Mouse (Mus musculus) G1E (cell line): ENCODE measurements around the gene Derl2. TPM values are rescaled to one million over a fixed set of nuclear protein-coding genes. Genes with fewer than 3 reads are reported as not detected.
A peak's percentile ranks its signal among the peaks of the same experiment; 100 is the strongest.

Experiments used
- ATAC-seq: 2 replicates; pipeline ENCODE4 v1.8.0; 2016; ENCODE audit warnings: mild to moderate bottlenecking; ENCODE audit not compliant: insufficient number of reproducible peaks, poor library complexity, low FRiP score, severe bottlenecking; ENCODE audit errors: extremely low read depth
- DNase-seq: peaks from one replicate; pipeline ENCODE4 v3.0.0; 2012; ENCODE audit warnings: low spot score
- H3K27me3 ChIP-seq: 2 replicates; pipeline ENCODE4 v1.6.1; 2012; ENCODE audit warnings: mild to moderate bottlenecking, low read length, inconsistent platforms; ENCODE audit not compliant: insufficient read depth
- H3K36me3 ChIP-seq: replicated peaks from 2 replicates; pipeline ENCODE3; 2012; ENCODE audit warnings: mild to moderate bottlenecking, inconsistent platforms
- H3K4me1 ChIP-seq: 2 replicates; pipeline ENCODE4 v1.6.1; 2012; ENCODE audit warnings: low read depth, low read length, inconsistent platforms, mixed read lengths; ENCODE audit not compliant: insufficient read depth
- H3K4me3 ChIP-seq: 2 replicates; pipeline ENCODE4 v1.5.1; 2012; ENCODE audit warnings: low read depth, mild to moderate bottlenecking, inconsistent platforms, low read length, moderate library complexity, mixed read lengths
- H3K9me3 ChIP-seq: replicated peaks from 2 replicates; pipeline ENCODE4 v1.6.1; 2012; ENCODE audit warnings: inconsistent platforms
- CTCF ChIP-seq: IDR thresholded peaks from 2 replicates; pipeline ENCODE4 v1.5.1; 2012; ENCODE audit warnings: low read depth, low read length, inconsistent platforms, mixed read lengths
- GATA1 ChIP-seq: IDR thresholded peaks from 2 replicates; pipeline ENCODE4 v1.6.1; 2012; ENCODE audit warnings: borderline replicate concordance, low read length, inconsistent platforms, mixed read lengths
- GATA2 ChIP-seq: IDR thresholded peaks from 2 replicates; pipeline ENCODE4 v1.6.1; 2012; ENCODE audit warnings: low read depth, low read length, inconsistent platforms, borderline replicate concordance
- POLR2AphosphoS5 ChIP-seq: IDR thresholded peaks from 2 replicates; pipeline ENCODE4 v1.6.1; 2012; ENCODE audit warnings: low read depth, low read length, inconsistent platforms; ENCODE audit not compliant: insufficient replicate concordance
- TAL1 ChIP-seq: conservative IDR thresholded peaks from 2 replicates; pipeline ENCODE4 v1.6.1; 2012; ENCODE audit warnings: low read depth, low read length, inconsistent platforms, mixed read lengths
- polyA plus RNA-seq: library from polyadenylated mRNA; stranded (reverse); fragments of >175 nt; gene quantifications from 2 replicates; pipeline ENCODE4 v1.2.3, GENCODE M21; 2012
- total RNA-seq, 2 experiments: library from RNA; stranded (forward) in 1 of 2; stranded (reverse) in 1 of 2; fragments of 200-1000 nt in 1 of 2; fragments of >200 nt in 1 of 2; fragmentation: Nextera tagmentation in 1 of 2; gene quantifications; 2 replicates each; pipeline ENCODE4 v1.2.3; 2014 to 2017

The Derl2 gene
- total and polyA plus RNA-seq, 3 experiments: 18.5 to 40.6 (median 27.2) TPM

DNA sequence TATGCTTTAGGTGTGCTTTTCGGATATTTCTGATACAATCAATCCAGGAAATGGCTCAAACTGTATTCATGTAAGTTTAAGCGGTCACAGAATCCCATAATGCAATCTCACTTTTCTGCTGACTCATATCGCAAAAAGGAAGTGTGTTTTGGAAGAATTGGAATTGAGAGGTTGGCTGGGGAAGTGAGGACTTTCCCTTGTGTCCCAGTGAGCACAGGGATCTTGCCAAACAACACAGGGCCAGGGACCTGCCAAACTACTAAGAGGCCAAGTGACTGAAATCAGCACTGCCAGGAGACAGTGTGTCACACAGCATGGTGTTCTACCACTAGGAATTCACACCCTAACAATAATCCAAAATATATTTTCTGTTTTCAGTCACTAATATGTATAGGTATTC is 11.3 kb downstream of the Derl2 start:
- no peak for ATAC-seq
- Histone ChIP-seq H3K27me3 (no peaks in the 10 kb centered on the region), H3K36me3 (peaks cover 65% of the 10 kb centered on the region), H3K4me3 (no peak overlapping the region), H3K4me1 (peaks cover 12% of the 10 kb centered on the region), H3K9me3 (no peaks in the 10 kb centered on the region)
- DNase-seq: no peak
- TF ChIP-seq GATA2 (no peak), TAL1 (no peak), POLR2AphosphoS5 (no peak), GATA1 (no peak), CTCF (no peak)

DNA sequence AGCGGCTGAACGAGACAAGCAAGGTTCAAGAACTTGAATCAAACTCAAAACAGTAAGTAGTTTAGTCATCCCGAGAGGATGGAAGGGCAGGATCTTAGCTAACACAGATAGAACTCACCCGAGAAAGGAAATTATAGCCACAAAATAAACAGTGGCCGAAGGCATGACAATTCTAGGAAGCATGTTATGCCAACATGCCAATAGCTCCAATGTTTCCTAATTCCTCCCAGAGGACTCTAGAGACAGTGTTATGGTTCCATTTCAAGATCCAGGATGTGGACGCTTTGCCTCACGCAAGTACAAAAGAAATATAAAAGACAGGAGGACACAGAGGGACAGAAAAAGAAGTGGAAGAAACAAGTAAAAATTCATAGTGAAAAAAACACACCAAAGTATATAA is 11.8 kb downstream of the Derl2 start:
- Histone ChIP-seq H3K4me1 (peaks cover 17% of the 10 kb centered on the region), H3K4me3 (no peak overlapping the region), H3K9me3 (no peaks in the 10 kb centered on the region), H3K27me3 (no peaks in the 10 kb centered on the region), H3K36me3 (peaks cover 63% of the 10 kb centered on the region)
- TF ChIP-seq POLR2AphosphoS5: no peak
- DNase-seq (no peak), ATAC-seq (no peak)

DNA sequence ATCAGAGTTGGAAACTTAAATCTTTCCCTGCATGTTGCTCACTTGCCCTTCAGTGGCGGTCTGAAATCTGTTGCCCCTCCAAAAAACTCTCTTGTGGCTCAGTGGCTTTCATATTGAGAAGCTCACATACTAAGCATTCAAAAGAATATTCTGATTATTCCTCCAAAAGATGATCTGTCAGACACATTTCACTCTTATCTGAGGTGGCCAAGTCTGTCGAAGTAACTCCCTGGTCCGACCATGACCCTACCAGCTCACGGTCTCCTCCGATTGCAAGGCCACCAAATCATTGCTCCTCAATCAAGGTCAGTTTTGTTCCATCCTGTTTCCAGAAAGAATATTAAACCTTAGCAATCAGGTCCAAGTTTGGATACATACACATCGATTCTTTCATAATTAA is 12.6 kb downstream of the Derl2 start:
- Histone ChIP-seq H3K36me3 (peaks cover 62% of the 10 kb centered on the region), H3K4me3 (no peak overlapping the region), H3K4me1 (peaks cover 25% of the 10 kb centered on the region), H3K9me3 (no peaks in the 10 kb centered on the region), H3K27me3 (no peaks in the 10 kb centered on the region)
- ATAC-seq (no peak), DNase-seq (no peak)
- TF ChIP-seq TAL1: no peak

DNA sequence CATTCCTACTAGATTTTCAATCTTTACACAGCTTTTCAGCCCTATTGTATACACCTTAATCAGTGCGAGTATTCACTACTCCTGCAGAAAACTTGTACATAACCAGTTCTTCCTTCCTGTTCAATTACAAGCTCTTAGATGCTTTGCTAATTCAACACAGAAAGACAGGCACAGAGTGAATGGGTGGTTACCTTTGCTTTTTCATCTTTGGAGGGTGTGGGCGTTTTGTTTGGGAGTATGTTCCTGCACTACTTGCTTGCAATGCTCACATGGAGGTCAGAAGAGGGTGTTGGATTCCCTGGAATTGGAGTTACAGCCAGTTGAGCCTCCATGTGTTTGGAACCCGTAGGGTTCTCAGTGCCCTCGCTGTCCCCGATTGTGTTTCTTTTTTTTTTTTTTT is 14.6 kb downstream of the Derl2 start:
- no peak for ATAC-seq
- Histone ChIP-seq H3K9me3 (no peaks in the 10 kb centered on the region), H3K4me1 (peaks cover 30% of the 10 kb centered on the region), H3K36me3 (peaks cover 59% of the 10 kb centered on the region), H3K4me3 (peak overlapping the region; percentile 85; the same call in 1 of the 2 replicates), H3K27me3 (no peaks in the 10 kb centered on the region)
- TF ChIP-seq GATA1: no peak
- TF ChIP-seq CTCF: no peak
- no peak for TF ChIP-seq TAL1
- no peak for TF ChIP-seq POLR2AphosphoS5
- no peak for TF ChIP-seq GATA2
- no peak for DNase-seq

DNA sequence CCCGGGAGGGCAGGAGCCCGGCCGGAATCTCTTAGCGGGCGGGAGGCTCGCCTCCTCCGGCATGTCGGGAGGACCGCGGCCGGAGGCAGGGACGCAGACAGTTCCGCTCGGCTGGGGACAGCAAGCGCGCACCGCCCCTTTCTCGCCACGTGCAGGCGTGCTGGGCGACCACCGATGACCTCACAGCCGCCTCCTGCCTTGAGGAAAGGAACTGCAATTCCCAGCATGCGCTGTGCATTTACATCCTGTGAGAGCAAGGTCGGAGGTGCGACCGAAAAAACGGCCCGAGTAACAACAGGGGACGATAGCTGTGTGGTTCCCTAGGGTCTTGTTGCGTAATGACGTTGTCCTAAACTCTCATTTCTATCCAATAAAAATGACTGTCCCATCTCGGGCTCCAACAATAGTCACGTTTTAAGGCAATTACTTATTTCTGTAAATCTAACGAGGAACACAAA is 15.3 kb downstream of the Derl2 start, which contains the start of gene Dhx33:
Gene Dhx33, minus strand, starts transcription at position 122 of the 458 bp plus-strand sequence.
- Histone ChIP-seq H3K27me3 (no peaks in the 10 kb centered on the region), H3K4me3 (peak within 1 kb of the TSS; percentile 85), H3K4me1 (peaks cover 30% of the 10 kb centered on the region), H3K36me3 (peaks cover 59% of the 10 kb centered on the region), H3K9me3 (no peaks in the 10 kb centered on the region)
- no peak for TF ChIP-seq POLR2AphosphoS5
- TF ChIP-seq GATA2: no peak
- TF ChIP-seq CTCF: no peak
- TF ChIP-seq TAL1: no peak
- TF ChIP-seq GATA1: no peak
- peak; percentile 82 for DNase-seq
- peak; percentile 98 for ATAC-seq

DNA sequence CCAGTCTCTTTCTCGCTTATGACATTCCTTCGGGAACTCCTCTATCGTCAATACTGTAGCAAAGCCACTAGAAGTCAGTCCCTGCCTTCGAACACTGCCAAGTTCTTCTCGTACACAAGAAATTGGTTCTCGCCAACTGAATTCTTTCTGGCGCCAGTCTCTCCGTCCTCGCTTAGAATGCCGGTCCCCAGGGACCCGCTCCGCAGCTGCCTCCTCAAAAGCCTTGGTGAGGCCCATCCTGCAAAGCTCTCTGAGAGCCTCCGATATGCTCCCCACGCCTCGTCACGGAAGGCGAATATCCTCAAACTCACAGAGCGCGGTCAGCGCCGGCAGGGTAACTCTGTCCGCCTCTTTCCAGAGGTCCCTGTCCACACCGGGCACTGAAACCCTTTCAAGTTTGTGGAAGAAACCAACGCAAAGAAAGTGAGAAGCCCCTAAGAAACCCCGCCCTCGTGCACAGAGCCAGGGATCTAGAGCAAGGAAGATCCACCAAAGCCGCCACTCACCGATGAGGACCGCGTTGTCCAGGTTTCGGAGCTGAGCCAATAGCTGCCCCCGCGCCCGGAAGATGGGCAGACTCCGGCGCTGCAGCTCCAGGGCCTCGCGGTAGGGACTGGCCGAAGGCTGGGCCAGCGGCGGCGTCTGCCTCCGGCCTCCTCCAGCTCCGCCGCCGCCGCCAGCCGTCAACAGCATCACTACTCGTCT is 15.9 kb downstream of the Derl2 start:
- ATAC-seq (peak; percentile 37; the same call in 1 of the 2 replicates), DNase-seq (peak; percentile 56)
- Histone ChIP-seq H3K4me3 (peak overlapping the region; percentile 85), H3K27me3 (no peaks in the 10 kb centered on the region), H3K36me3 (peaks cover 59% of the 10 kb centered on the region), H3K4me1 (peaks cover 30% of the 10 kb centered on the region), H3K9me3 (no peaks in the 10 kb centered on the region)
- no peak for TF ChIP-seq POLR2AphosphoS5

DNA sequence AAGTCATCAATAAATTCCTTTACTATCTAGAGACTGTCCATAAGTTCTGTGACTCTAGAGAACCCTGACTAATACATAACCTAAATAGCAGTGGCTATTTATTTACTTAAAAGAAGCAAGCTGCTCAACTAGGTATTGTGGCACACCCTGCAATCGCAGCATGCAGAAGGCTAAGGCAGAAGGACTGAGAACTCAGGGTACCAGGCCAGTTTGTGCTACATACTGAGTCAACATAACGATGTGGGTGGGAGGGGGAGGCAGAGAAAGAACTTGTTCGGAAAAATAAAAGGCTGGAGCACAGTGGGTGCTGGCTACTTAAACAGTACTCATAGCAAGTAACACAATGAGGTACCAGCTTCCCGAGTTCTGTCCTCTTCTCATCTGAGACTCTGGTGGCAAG is 18.5 kb downstream of the Derl2 start:
- Histone ChIP-seq H3K36me3 (peaks cover 65% of the 10 kb centered on the region), H3K27me3 (no peaks in the 10 kb centered on the region), H3K4me1 (peaks cover 28% of the 10 kb centered on the region), H3K9me3 (no peaks in the 10 kb centered on the region), H3K4me3 (no peak overlapping the region)
- no peak for ATAC-seq
- TF ChIP-seq GATA1 (no peak), CTCF (no peak), TAL1 (no peak), GATA2 (no peak), POLR2AphosphoS5 (no peak)
- DNase-seq: no peak
